Comparison of ENCODE assay signal across 17 mouse cellular contexts in the genomic region with DNA sequence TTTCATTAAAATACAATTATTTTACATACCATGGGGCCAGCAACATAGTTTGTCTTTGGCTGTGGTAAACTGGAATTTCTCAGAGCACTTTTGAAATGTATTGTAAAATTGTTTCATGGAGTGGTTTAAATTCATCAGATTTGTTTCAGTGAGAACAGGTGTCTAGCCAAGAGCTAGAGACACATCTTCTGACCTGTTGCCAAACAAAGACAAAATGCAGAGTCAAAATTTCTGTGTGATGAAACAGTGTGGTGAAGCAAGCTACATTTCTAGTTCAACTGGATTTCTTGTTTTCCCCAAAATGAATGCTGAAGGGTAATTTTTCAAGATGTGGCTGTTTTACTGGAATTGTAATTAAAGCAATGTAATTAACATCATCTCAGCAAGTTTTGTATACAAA.
"Had no signal": no experiment of that assay in that cellular context is flagged by ENCODE, and none has a peak within 500 bp of the region (broad histone marks: within the 10 kb centered on the region; RNA-seq: fewer than 3 reads in every experiment).

No protein-coding gene starts in this region.

- DNase-seq: gastrocnemius, postnatal 14 days; gastrocnemius, postnatal 36 days; heart, adult 11 months; heart, adult 2 months; heart, postnatal 14 days; heart, postnatal 36 days; kidney, adult 11 months; kidney, adult 2 months; kidney, adult 9 months; kidney, postnatal 14 days; kidney, postnatal 36 days; layer of hippocampus, adult 9-11 months; layer of hippocampus, postnatal 36 days; left cerebral cortex, postnatal 4 days had no signal

- ATAC-seq: hindbrain, postnatal 0 days; intestine, embryonic 16.5 days; liver, embryonic 12.5 days had no signal
